In the genomic region with DNA sequence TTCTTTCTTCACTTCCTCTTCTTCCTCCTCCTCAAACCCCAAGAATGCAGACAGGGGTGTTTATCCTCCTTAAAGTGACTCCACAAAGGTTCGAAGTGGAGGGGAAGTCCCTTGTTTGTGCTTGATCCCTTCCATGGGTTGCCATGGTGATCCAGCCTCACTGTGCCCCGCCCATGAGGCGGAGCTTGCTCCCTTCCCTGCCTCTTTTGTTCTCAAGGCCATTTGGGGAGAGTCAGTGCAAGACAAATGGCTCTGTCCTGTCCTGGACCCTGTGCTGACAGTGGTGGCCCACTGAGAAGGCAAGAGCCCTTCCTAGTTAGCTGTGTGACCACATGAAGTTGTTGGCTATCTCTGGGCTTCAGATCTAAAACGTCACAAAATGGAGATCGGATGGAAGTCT, we compare ENCODE assay signal across 8 mouse cellular contexts. TPM values are rescaled to one million over a fixed set of nuclear protein-coding genes. Genes with fewer than 3 reads are reported as not detected.
A peak's percentile ranks its signal among the peaks of the same experiment; 100 is the strongest.
DNase-seq lines count a peak whose midpoint lies in the region; ATAC-seq lines count a peak whose summit lies in the region.

No protein-coding gene starts in this region.

- no peak overlapping the region for H3K27ac ChIP-seq in embryonic facial prominence, embryonic 11.5 days (replicated peaks; ENCODE audit: low read depth, low read length)
- peak overlapping the region; percentile 96 for H3K27ac ChIP-seq in midbrain, embryonic 13.5 days

- peak; percentile 52 for DNase-seq in urinary bladder, postnatal 14 days (ENCODE audit: low spot score)
- DNase-seq in urinary bladder, adult 2 months (ENCODE audit: low spot score) = no peak
- peak; percentile 79 for DNase-seq in embryonic facial prominence, embryonic 11.5 days (ENCODE audit: low spot score)
- peak; percentile 68 for DNase-seq in heart, postnatal 25 days (ENCODE audit: low spot score)
- DNase-seq in kidney, postnatal 4 days = peak; percentile 69 to 80
- peak; percentile 75 for DNase-seq in testis, postnatal 10 days (ENCODE audit: low spot score)
- no peak for DNase-seq in cerebellum, adult 9-11 months

- ATAC-seq in embryonic facial prominence, embryonic 11.5 days (replicated peaks; ENCODE audit: insufficient number of reproducible peaks, low FRiP score, low TSS enrichment, low read depth) = peak; percentile 44; the same call in 1 of the 2 replicates
- ATAC-seq in midbrain, embryonic 13.5 days = peak; percentile 46

- no peak overlapping the region for H3K4me3 ChIP-seq in embryonic facial prominence, embryonic 11.5 days (ENCODE audit: low read depth, low read length)
- H3K4me3 ChIP-seq in midbrain, embryonic 13.5 days (replicated peaks) = peak overlapping the region; percentile 71

- intact Hi-C loops in heart, postnatal 25 days (cut with DNase I) = loop anchor here (1.0 to 5.0 kb wide), 2 partner anchors 50 to 77 kb away; no protein-coding TSS in a partner anchor

- no peaks in the 10 kb centered on the region for H3K9me3 ChIP-seq in embryonic facial prominence, embryonic 11.5 days (replicated peaks; ENCODE audit: control insufficient read depth, low read length)
- H3K9me3 ChIP-seq in midbrain, embryonic 13.5 days = no peaks in the 10 kb centered on the region

- no peak overlapping the region for H3K9ac ChIP-seq in embryonic facial prominence, embryonic 11.5 days (replicated peaks; ENCODE audit: low read length)
- peak overlapping the region; percentile 97 for H3K9ac ChIP-seq in midbrain, embryonic 13.5 days (replicated peaks)

- no peak overlapping the region for H3K4me2 ChIP-seq in embryonic facial prominence, embryonic 11.5 days (ENCODE audit: low read depth, low read length)
- peak overlapping the region; percentile 98 for H3K4me2 ChIP-seq in midbrain, embryonic 13.5 days (replicated peaks)

- H3K27me3 ChIP-seq in embryonic facial prominence, embryonic 11.5 days (ENCODE audit: control insufficient read depth, insufficient read depth, low read length) = no peaks in the 10 kb centered on the region
- H3K27me3 ChIP-seq in midbrain, embryonic 13.5 days = no peaks in the 10 kb centered on the region

- peaks cover 4% of the 10 kb centered on the region; the same call in 1 of the 2 replicates for H3K4me1 ChIP-seq in embryonic facial prominence, embryonic 11.5 days (ENCODE audit: control insufficient read depth, insufficient read depth, low read length)
- peaks cover 63% of the 10 kb centered on the region for H3K4me1 ChIP-seq in midbrain, embryonic 13.5 days (replicated peaks)

- 21% methylated on average over 5 of the region's 5 CpGs for WGBS in embryonic facial prominence, embryonic 11.5 days
- 10% methylated on average over 5 of the region's 5 CpGs for WGBS in midbrain, embryonic 13.5 days

- no peaks in the 10 kb centered on the region for H3K36me3 ChIP-seq in embryonic facial prominence, embryonic 11.5 days (replicated peaks; ENCODE audit: control insufficient read depth, insufficient read depth, low read depth, low read length)
- peaks cover 36% of the 10 kb centered on the region for H3K36me3 ChIP-seq in midbrain, embryonic 13.5 days

RNA-seq across cellular contexts. Expression of gene Adgrg3, which starts 16.8 kb away (rescaled TPM):
- 4.9 and 6.3 TPM in 2 replicates for polyA plus RNA-seq in urinary bladder, adult 2 months (2012; rRNA removed)
- polyA plus RNA-seq in embryonic facial prominence, embryonic 11.5 days (2014; fragmentation: Nextera tagmentation; extraction: Ambion mirVana) = 2.0 and 3.2 TPM in 2 replicates
- total RNA-seq in heart, postnatal 25 days (2021) = 1 to 10 TPM in 1 of 2 experiments, under 1 TPM in 1; 0.70 to 1.3 TPM
- 0.96 and 1.3 TPM in 2 replicates for polyA plus RNA-seq in midbrain, embryonic 13.5 days (2015; fragmentation: Nextera tagmentation; extraction: Ambion mirVana)

RNA-seq across cellular contexts. Expression of gene Adgrg1, which starts 26.1 kb away (rescaled TPM):
- 47.4 and 52.8 TPM in 2 replicates for polyA plus RNA-seq in urinary bladder, adult 2 months (2012; rRNA removed)
- polyA plus RNA-seq in embryonic facial prominence, embryonic 11.5 days (2014; fragmentation: Nextera tagmentation; extraction: Ambion mirVana) = 31.4 and 33.2 TPM in 2 replicates
- total RNA-seq in heart, postnatal 25 days (2021) = 10 to 100 TPM; 38.6 to 48.7 TPM
- polyA plus RNA-seq in midbrain, embryonic 13.5 days (2015; fragmentation: Nextera tagmentation; extraction: Ambion mirVana) = 189 and 212 TPM in 2 replicates

RNA-seq across cellular contexts. Expression of gene Drc7, which starts 54.2 kb away (rescaled TPM):
- polyA plus RNA-seq in urinary bladder, adult 2 months (2012; rRNA removed) = 0.04 TPM in 1 of 2 replicates, not detected in the other
- polyA plus RNA-seq in embryonic facial prominence, embryonic 11.5 days (2014; fragmentation: Nextera tagmentation; extraction: Ambion mirVana) = not detected in 2 replicates
- not detected for total RNA-seq in heart, postnatal 25 days (2021)
- 0.24 and 0.58 TPM in 2 replicates for polyA plus RNA-seq in midbrain, embryonic 13.5 days (2015; fragmentation: Nextera tagmentation; extraction: Ambion mirVana)

Comparison
In these comparisons a context has a peak if more than half of its experiments do, and no peak if none do; other contexts are left out.
1. DNase-seq: peak in urinary bladder, postnatal 14 days (single experiment), embryonic facial prominence, embryonic 11.5 days (single experiment), heart, postnatal 25 days (single experiment), kidney, postnatal 4 days (2 of 2) and testis, postnatal 10 days (single experiment); none in urinary bladder, adult 2 months (single experiment) and cerebellum, adult 9-11 months (single experiment).